Mouse (Mus musculus) mouse trophoblast stem cell (cell line): Measurements from ENCODE around the gene Slc31a2.
"Not testable (repeated sequence)": the region's sequence is repeated elsewhere in the genome, so short reads cannot be mapped to it uniquely, and the experiment has no call there.

Source experiments
- in situ Hi-C, 2 experiments: fragments of 300-500 bp; cut with MseI, MboI; formaldehyde crosslinking; loops; 2 replicates in 1 of 2; 3 replicates in 1 of 2; pipeline ENCODE4 v1.15.1; 2025

Slc31a2 gene

GRCm38 (mm10) chr4:62262276-62262675, at the start of gene Slc31a2:
Gene Slc31a2 (plus strand): TSS chr4:62262562.
- in situ Hi-C loops: no loop called here

DNA sequence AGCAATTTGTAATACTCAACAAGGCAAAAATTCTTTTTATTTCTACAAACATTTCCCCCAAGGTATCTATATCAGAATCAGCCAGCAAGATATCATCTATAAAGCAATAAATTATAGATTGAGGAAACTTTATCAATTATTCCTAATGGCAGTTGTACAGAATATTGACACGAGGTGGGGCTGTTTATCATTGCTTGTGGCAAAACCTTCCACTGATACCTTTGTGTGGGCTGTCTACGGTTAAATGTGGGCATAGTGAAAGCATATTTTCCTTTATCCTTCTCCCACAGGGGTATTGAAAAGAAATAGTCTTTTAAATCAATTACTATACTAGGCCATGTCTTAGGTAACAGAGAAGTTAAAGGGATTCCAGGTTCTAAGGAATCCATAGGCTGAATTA, 48.9 kb upstream of the Slc31a2 start:
- in situ Hi-C loops: no loop called here

DNA sequence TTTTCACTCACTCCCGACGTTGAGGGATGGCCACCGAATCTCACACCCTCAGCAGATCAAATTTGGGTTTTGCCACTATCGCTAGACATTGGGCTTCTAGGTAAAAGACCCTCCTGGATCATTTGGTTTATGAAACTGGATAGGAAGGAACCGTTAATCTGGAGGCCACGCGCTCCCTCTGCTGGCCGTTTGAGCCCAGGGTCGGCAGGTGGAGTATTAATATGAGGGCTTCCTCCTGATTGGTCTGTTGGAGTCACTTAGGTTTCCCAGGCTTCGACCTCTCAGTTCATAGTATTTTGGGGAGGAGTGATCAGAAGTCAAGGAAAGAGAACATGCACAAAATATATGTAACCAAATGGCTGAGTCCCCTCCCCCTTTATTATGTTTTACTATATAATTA, 34.0 kb upstream of the Slc31a2 start:
- in situ Hi-C loops: no loop called here

GRCm38 (mm10) chr4:62229448-62229847, 32.9 kb upstream of the Slc31a2 start:
- in situ Hi-C loops: no loop called here

- in situ Hi-C loops: no loop called here
Measured at GRCm38 (mm10) chr4:62230153-62230552, 32.2 kb upstream of the Slc31a2 start.

GRCm38 (mm10) chr4:62230769-62231168, 31.6 kb upstream of the Slc31a2 start, which contains the start of gene Zfp37:
Gene Zfp37 (minus strand): TSS chr4:62231047.
- in situ Hi-C loops: no loop called here

DNA sequence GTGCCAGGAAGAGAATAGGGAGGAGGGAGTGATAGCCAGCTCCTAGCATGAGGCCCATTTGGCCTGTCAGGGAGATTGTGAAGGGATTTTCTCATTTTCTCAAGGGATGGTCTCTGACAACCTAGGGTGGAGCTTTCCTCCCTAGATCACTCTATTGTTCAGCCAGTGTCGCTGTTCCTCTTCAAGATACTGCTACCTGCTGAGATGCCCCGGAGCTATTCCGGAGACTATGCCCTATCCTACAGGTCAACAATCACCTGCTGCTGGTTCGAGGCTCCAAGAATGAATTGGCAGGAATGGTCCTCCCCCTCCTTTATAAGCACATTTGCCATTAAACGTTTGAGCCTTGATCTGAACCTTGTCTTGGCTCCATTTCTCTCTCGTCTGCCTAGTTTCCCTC, 21.8 kb upstream of the Slc31a2 start:
- in situ Hi-C loops: no loop called here

DNA sequence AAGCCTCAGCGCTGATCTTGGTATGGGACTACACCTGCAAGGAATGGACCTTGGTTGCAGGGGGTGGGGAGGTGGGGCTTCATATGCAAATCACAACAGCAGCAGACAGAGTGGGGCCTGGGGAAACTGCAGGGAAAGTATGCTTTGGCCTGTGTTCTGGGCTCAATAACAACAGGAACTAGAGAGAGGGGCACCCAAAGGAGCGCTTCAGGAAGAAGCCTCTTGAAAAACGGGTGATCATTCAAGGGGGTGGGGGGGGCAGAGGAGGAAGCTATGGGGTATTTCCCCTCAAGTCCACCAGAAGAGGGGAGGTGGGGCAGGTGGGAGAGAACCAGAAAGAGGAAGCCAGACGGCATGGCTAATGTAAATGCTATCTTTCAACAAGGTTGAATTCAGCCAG, 14.0 kb upstream of the Slc31a2 start:
- in situ Hi-C loops: no loop called here

DNA sequence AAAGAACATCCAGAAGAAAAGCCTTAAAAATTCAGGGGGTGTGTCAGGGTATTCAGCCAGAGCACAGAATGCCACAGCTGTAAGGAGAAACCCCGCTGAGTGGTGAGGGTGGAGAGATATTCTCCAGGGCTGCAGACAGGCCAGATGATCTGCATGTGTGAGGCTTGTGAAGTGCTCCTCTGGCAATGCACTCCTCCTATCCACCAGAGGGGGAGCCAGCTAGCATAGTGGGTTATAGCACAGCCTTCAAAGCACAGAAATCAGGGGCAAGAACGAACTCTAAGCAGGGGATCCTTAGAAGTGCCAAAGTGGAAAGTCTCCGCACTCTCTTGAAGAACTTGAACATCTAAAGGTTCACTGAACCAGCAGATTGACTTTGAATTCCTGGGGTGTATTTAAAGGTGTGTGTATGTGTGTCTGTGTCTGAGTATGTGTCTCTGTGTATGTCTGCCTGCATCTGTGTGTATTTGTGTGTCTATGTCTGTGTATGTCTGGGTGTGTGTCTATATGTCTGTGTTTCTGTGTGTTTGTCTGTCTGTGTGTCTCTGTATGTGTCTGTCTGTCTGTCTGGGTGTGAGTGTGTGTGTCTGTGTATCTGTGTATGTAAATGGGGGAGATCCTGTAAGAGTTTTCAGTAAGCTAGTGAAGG, 11.3 kb upstream of the Slc31a2 start:
- in situ Hi-C loops: no loop called here

GRCm38 (mm10) chr4:62251776-62252175, 10.6 kb upstream of the Slc31a2 start:
- in situ Hi-C loops: no loop called here

GRCm38 (mm10) chr4:62254551-62254950, 7.8 kb upstream of the Slc31a2 start:
- in situ Hi-C loops: no loop called here

DNA sequence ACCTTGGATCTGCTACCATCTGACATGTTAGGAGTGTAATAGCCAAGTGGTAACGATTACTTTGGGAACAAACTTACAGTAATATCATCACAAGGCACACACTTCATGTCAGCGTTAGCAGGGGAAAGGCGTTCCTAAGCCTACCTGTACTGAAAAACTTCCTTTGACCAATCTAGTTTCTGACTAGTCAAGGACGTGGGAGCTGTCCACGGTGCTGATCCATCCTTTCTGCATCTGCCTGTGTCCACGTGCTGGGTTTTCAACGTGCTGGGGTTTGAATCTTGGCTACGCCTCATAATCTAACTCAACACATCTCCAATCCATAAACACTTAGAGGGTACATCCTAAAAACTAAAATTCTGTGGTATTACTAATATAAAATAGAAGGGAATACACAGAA, 5.4 kb upstream of the Slc31a2 start:
- in situ Hi-C loops: no loop called here

DNA sequence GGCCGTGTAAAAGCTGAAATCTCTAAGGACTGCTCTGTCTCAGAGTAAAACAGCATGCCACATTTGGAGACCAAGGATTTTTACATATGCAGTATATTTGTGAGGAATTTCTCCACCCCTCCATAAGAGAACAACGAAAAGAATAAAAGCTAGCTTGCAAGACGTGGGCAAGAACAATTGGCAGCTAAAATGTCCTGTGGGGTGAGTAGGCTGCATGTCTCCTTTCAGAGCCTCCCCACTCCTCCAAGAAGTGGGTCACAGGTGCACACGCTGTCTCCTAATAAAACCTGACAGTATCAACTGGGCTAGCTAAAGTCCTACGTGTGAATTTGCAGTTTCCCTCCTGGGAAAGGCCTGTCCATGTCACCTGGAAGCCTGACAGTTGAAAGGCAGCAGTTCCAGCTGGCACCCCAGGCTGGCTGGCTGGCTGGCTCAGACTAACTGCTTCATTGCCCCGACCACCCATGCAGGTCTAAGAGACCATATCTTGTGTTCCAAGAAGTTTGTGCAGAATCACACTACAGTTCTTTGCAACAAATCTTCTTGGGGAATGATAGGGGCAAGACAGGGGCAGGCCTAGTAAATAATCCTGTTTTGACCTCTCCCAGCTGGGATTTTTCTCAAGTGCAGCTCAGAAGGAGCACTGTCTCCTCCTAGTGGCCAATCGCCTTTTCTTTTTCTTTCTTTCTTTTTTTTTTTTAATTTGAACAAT, 927 bp downstream of the Slc31a2 start:
- in situ Hi-C loops: no loop called here

- in situ Hi-C loops: no loop called here
Measured at GRCm38 (mm10) chr4:62265154-62265836, 2.9 kb downstream of the Slc31a2 start.

DNA sequence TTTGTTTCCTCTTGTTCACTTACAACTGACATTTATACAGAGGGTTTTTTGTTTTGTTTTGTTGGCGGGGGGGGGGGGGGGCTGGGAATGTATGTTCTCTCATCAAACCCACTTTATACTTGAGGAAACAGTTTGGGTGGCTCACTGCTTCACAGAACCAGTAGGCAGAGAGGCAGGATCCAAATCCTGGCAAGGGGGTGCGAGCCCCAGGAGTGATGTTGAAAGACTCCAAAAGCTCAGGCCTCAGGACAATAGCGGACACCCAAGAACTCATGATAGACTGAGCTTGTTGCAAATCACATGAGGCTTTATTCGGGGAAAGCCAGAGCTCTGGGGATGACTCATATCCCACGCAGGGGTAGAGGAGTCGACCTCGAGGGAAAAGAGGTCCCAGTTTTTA, 3.7 kb downstream of the Slc31a2 start:
- in situ Hi-C loops: not testable (repeated sequence)

GRCm38 (mm10) chr4:62267101-62267500, 4.7 kb downstream of the Slc31a2 start:
- in situ Hi-C loops: no loop called here

GRCm38 (mm10) chr4:62272696-62273095, 10.3 kb downstream of the Slc31a2 start:
- in situ Hi-C loops: no loop called here

DNA sequence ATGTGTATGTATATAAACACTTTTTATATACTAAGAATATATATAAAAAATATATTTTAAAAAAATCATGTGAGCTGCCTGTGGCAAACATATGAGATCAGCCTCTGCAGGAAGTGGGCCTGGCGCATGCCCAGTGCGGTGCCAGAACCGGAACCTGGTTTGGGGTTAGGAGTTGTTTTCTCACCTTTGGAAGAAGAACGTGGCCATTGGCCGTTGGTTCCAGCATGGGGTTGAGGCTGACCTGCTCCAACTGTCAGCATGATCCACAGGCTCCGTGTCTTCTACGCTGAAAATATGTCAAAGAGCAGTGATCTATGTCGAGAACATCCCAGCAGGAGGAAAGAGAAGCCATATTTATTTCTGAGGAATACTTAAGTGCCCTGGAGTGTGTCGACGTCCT, 11.6 kb downstream of the Slc31a2 start:
- in situ Hi-C loops: no loop called here

DNA sequence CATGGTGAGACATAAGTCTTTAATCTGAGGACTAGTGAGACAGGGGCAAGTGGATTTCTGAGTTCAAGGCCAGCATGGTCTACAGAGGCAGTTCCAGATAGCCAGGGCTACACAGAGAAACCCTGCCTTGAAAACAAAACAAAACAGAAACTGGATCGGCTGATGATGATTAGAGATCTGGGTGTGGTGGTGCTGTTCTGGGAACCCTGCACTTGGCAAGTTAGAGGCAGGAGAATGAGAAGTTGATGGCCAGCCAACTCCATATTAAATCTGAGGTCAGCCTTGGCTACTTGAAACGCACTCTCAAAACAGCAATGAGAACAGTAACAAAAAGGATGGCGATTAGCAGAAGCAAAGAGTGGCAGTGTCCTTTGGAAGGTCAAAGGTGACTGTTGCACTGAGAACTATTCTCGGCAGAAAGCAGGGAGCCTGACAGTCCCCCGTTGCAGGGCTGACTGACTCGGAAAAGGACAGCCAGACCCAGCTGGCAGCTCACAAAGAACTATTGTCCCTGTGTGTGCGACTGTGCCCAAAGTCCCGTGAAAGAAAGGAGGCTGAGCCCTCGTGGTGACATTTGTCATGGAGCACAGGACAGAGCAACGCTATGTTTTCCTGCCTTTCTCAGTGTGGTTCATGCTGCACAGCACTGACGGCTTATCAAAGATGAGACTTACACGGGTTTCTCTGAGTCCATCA, 12.6 kb downstream of the Slc31a2 start:
- in situ Hi-C loops: no loop called here

- in situ Hi-C loops: no loop called here
Measured at GRCm38 (mm10) chr4:62276642-62277041, 14.3 kb downstream of the Slc31a2 start.

DNA sequence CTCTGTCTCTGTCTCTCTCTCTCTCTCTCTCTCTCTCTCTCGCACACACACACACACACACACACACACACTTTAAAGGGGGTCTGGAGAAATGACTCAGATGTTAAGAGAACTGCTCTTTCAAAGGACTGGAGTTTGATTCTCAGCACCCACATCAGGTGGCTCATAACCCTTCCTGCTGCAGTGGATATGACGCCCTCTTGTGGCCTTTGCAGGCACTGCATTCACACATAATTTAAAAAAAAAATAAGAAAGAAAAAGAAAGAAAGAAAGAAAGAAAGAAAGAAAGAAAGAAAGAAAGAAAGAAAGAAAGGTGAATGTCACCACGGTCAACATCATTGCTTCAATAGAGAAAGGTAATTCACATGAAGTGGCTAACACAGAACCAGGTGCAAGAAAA, 14.9 kb downstream of the Slc31a2 start:
- in situ Hi-C loops: no loop called here

GRCm38 (mm10) chr4:62278081-62278480, 15.7 kb downstream of the Slc31a2 start:
- in situ Hi-C loops: no loop called here
